In the genomic region with DNA sequence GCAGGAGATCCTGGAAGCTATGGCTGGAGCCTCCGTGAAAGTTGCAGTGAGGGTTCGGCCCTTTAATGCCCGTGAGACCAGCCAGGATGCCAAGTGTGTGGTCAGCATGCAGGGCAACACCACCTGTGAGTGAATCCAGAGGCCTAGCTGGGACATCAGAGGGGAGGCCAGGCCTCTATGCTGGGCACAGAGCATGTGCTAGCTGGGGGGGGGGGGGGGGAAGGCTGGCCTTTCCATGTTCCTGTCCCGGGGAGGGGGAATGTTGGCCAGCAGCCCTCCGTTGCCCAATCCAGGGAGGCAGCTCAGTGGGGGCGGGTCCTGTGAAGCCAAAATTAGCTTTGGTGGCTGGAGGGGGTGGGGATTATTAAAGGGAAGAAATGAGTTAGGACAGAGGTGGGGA, we compare ENCODE assay signal across 9 mouse cellular contexts. TPM values are rescaled to one million over a fixed set of nuclear protein-coding genes. Genes with fewer than 3 reads are reported as not detected.
DNase-seq lines count a peak whose midpoint lies in the region; ATAC-seq lines count a peak whose summit lies in the region.
"Had no signal": no experiment of that assay in that cellular context is flagged by ENCODE, and none has a peak within 500 bp of the region (broad histone marks: within the 10 kb centered on the region; RNA-seq: fewer than 3 reads in every experiment).

No protein-coding gene starts in this region.

- no peak overlapping the region for H3K4me2 ChIP-seq in forebrain, embryonic 12.5 days
- H3K4me2 ChIP-seq in forebrain, embryonic 15.5 days (replicated peaks) = no peak overlapping the region
- peak overlapping the region; percentile 81 for H3K4me2 ChIP-seq in embryonic facial prominence, embryonic 15.5 days (replicated peaks)

- H3K27ac ChIP-seq in forebrain, embryonic 12.5 days = no peak overlapping the region
- no peak overlapping the region for H3K27ac ChIP-seq in forebrain, embryonic 15.5 days (replicated peaks)
- no peak overlapping the region for H3K27ac ChIP-seq in embryonic facial prominence, embryonic 15.5 days (replicated peaks)
- H3K27ac ChIP-seq in midbrain, embryonic 10.5 days (replicated peaks) = no peak overlapping the region

- WGBS in forebrain, embryonic 12.5 days = 78% methylated on average over 6 of the region's 6 CpGs
- 82% methylated on average over 6 of the region's 6 CpGs for WGBS in forebrain, embryonic 15.5 days
- WGBS in embryonic facial prominence, embryonic 15.5 days = 40% methylated on average over 5 of the region's 6 CpGs
- 86% methylated on average over 6 of the region's 6 CpGs for WGBS in midbrain, embryonic 10.5 days

- no peaks in the 10 kb centered on the region for H3K9me3 ChIP-seq in forebrain, embryonic 12.5 days
- H3K9me3 ChIP-seq in forebrain, embryonic 15.5 days = no peaks in the 10 kb centered on the region
- no peaks in the 10 kb centered on the region for H3K9me3 ChIP-seq in embryonic facial prominence, embryonic 15.5 days (replicated peaks)
- no peaks in the 10 kb centered on the region for H3K9me3 ChIP-seq in midbrain, embryonic 10.5 days (replicated peaks)

- H3K36me3 ChIP-seq in forebrain, embryonic 12.5 days (replicated peaks) = peaks cover 45% of the 10 kb centered on the region
- H3K36me3 ChIP-seq in forebrain, embryonic 15.5 days = peaks cover 39% of the 10 kb centered on the region
- H3K36me3 ChIP-seq in embryonic facial prominence, embryonic 15.5 days = peaks cover 48% of the 10 kb centered on the region
- H3K36me3 ChIP-seq in midbrain, embryonic 10.5 days = peaks cover 55% of the 10 kb centered on the region

- peak overlapping the region; percentile 39; the same call in 1 of the 2 replicates for H3K9ac ChIP-seq in forebrain, embryonic 12.5 days
- no peak overlapping the region for H3K9ac ChIP-seq in forebrain, embryonic 15.5 days (replicated peaks)
- H3K9ac ChIP-seq in embryonic facial prominence, embryonic 15.5 days = no peak overlapping the region

- DNase-seq in heart, postnatal 4 days = peak; percentile 77
- DNase-seq in midbrain, embryonic 10.5 days (ENCODE audit: low spot score) = no peak
- DNase-seq in urinary bladder, postnatal 10 days (ENCODE audit: low spot score) = no peak
- DNase-seq in layer of hippocampus, adult 9-11 months = no peak
- no peak for DNase-seq in layer of hippocampus, adult 8-10 months (ENCODE audit: low spot score in 2 of 2)
- DNase-seq: kidney, adult 18-20 months had no signal

- ATAC-seq in forebrain, embryonic 12.5 days (ENCODE audit: low FRiP score) = no peak
- no peak for ATAC-seq in forebrain, embryonic 15.5 days (replicated peaks)
- ATAC-seq in embryonic facial prominence, embryonic 15.5 days (ENCODE audit: insufficient number of reproducible peaks, low FRiP score, low TSS enrichment, low read depth) = no peak

- peaks cover 28% of the 10 kb centered on the region for H3K4me1 ChIP-seq in forebrain, embryonic 12.5 days
- peaks cover 27% of the 10 kb centered on the region for H3K4me1 ChIP-seq in forebrain, embryonic 15.5 days
- H3K4me1 ChIP-seq in embryonic facial prominence, embryonic 15.5 days = peaks cover 27% of the 10 kb centered on the region
- H3K4me1 ChIP-seq in midbrain, embryonic 10.5 days = peaks cover 35% of the 10 kb centered on the region

- no peaks in the 10 kb centered on the region for H3K27me3 ChIP-seq in forebrain, embryonic 12.5 days
- no peaks in the 10 kb centered on the region for H3K27me3 ChIP-seq in forebrain, embryonic 15.5 days
- no peaks in the 10 kb centered on the region for H3K27me3 ChIP-seq in embryonic facial prominence, embryonic 15.5 days
- H3K27me3 ChIP-seq in midbrain, embryonic 10.5 days (ENCODE audit: low read depth, poor library complexity, severe bottlenecking) = peaks cover 8% of the 10 kb centered on the region; the same call in 1 of the 2 replicates

- no peak overlapping the region for H3K4me3 ChIP-seq in forebrain, embryonic 12.5 days (replicated peaks)
- no peak overlapping the region for H3K4me3 ChIP-seq in forebrain, embryonic 15.5 days
- H3K4me3 ChIP-seq in embryonic facial prominence, embryonic 15.5 days (replicated peaks) = no peak overlapping the region
- peak overlapping the region; percentile 5; the same call in 1 of the 2 replicates for H3K4me3 ChIP-seq in midbrain, embryonic 10.5 days

RNA-seq across cellular contexts. Expression of a gene that starts 2.4 kb away (rescaled TPM):
- 1.7 and 3.2 TPM in 2 replicates for polyA plus RNA-seq in forebrain, embryonic 12.5 days (2016; fragmentation: Nextera tagmentation; extraction: Ambion mirVana)
- polyA plus RNA-seq in forebrain, embryonic 15.5 days (2015; fragmentation: Nextera tagmentation; extraction: Ambion mirVana) = 1.4 and 1.5 TPM in 2 replicates
- polyA plus RNA-seq in embryonic facial prominence, embryonic 15.5 days (2015; fragmentation: Nextera tagmentation; extraction: Ambion mirVana) = 4.7 and 5.9 TPM in 2 replicates
- total RNA-seq in heart, postnatal 4 days (2021) = 100 to 1,000 TPM; 238 to 241 TPM
- polyA plus RNA-seq in midbrain, embryonic 10.5 days (2016; fragmentation: Nextera tagmentation; extraction: Ambion mirVana) = 1.8 and 2.0 TPM in 2 replicates
- 10 to 100 TPM; 71.2 to 92.9 (median 83.9) TPM for total RNA-seq in layer of hippocampus, adult 8-10 months (2022)

RNA-seq across cellular contexts. Expression of a gene that starts 2.8 kb away (rescaled TPM):
- 0.55 and 0.96 TPM in 2 replicates for polyA plus RNA-seq in forebrain, embryonic 12.5 days (2016; fragmentation: Nextera tagmentation; extraction: Ambion mirVana)
- 0.69 and 1.5 TPM in 2 replicates for polyA plus RNA-seq in forebrain, embryonic 15.5 days (2015; fragmentation: Nextera tagmentation; extraction: Ambion mirVana)
- polyA plus RNA-seq in embryonic facial prominence, embryonic 15.5 days (2015; fragmentation: Nextera tagmentation; extraction: Ambion mirVana) = 1.2 and 1.6 TPM in 2 replicates
- total RNA-seq in heart, postnatal 4 days (2021) = 1 to 10 TPM; 1.7 to 2.2 TPM
- polyA plus RNA-seq in midbrain, embryonic 10.5 days (2016; fragmentation: Nextera tagmentation; extraction: Ambion mirVana) = 1.00 and 1.3 TPM in 2 replicates
- 1 to 10 TPM; 3.8 to 6.5 (median 4.7) TPM for total RNA-seq in layer of hippocampus, adult 8-10 months (2022)

RNA-seq across cellular contexts. Expression of a gene that starts 14.9 kb away (rescaled TPM):
- polyA plus RNA-seq in forebrain, embryonic 12.5 days (2016; fragmentation: Nextera tagmentation; extraction: Ambion mirVana) = 12.6 and 13.9 TPM in 2 replicates
- 17.0 and 17.6 TPM in 2 replicates for polyA plus RNA-seq in forebrain, embryonic 15.5 days (2015; fragmentation: Nextera tagmentation; extraction: Ambion mirVana)
- 14.5 and 17.5 TPM in 2 replicates for polyA plus RNA-seq in embryonic facial prominence, embryonic 15.5 days (2015; fragmentation: Nextera tagmentation; extraction: Ambion mirVana)
- total RNA-seq in heart, postnatal 4 days (2021) = 10 to 100 TPM; 22.2 to 23.5 TPM
- 9.8 and 12.4 TPM in 2 replicates for polyA plus RNA-seq in midbrain, embryonic 10.5 days (2016; fragmentation: Nextera tagmentation; extraction: Ambion mirVana)
- 100 to 1,000 TPM; 291 to 332 (median 307) TPM for total RNA-seq in layer of hippocampus, adult 8-10 months (2022)

RNA-seq across cellular contexts. Expression of a gene that starts 33.6 kb away (rescaled TPM):
- 144 and 149 TPM in 2 replicates for polyA plus RNA-seq in forebrain, embryonic 12.5 days (2016; fragmentation: Nextera tagmentation; extraction: Ambion mirVana)
- polyA plus RNA-seq in forebrain, embryonic 15.5 days (2015; fragmentation: Nextera tagmentation; extraction: Ambion mirVana) = 148 and 153 TPM in 2 replicates
- 155 and 164 TPM in 2 replicates for polyA plus RNA-seq in embryonic facial prominence, embryonic 15.5 days (2015; fragmentation: Nextera tagmentation; extraction: Ambion mirVana)
- total RNA-seq in heart, postnatal 4 days (2021) = 10 to 100 TPM; 86.2 to 92.3 TPM
- polyA plus RNA-seq in midbrain, embryonic 10.5 days (2016; fragmentation: Nextera tagmentation; extraction: Ambion mirVana) = 186 TPM in 2 replicates
- total RNA-seq in layer of hippocampus, adult 8-10 months (2022) = 10 to 100 TPM; 47.4 to 54.8 (median 51.8) TPM

RNA-seq across cellular contexts. Expression of a gene that starts 45.8 kb away (rescaled TPM):
- 9.0 and 9.7 TPM in 2 replicates for polyA plus RNA-seq in forebrain, embryonic 12.5 days (2016; fragmentation: Nextera tagmentation; extraction: Ambion mirVana)
- polyA plus RNA-seq in forebrain, embryonic 15.5 days (2015; fragmentation: Nextera tagmentation; extraction: Ambion mirVana) = 6.3 and 8.4 TPM in 2 replicates
- polyA plus RNA-seq in embryonic facial prominence, embryonic 15.5 days (2015; fragmentation: Nextera tagmentation; extraction: Ambion mirVana) = 81.9 and 112 TPM in 2 replicates
- total RNA-seq in heart, postnatal 4 days (2021) = 1,000 to 10,000 TPM; 1,339 to 1,391 TPM
- 22.6 and 32.8 TPM in 2 replicates for polyA plus RNA-seq in midbrain, embryonic 10.5 days (2016; fragmentation: Nextera tagmentation; extraction: Ambion mirVana)
- total RNA-seq in layer of hippocampus, adult 8-10 months (2022) = 10 to 100 TPM in 3 of 4 experiments, 1 to 10 TPM in 1; 10.0 to 14.5 (median 11.2) TPM
